Mouse (Mus musculus) liver, embryonic 18 days (tissue): Measurements from ENCODE around the gene Chp1. TPM values are rescaled to one million over a fixed set of nuclear protein-coding genes. Genes with fewer than 3 reads are reported as not detected.

ENCODE experiments used
- polyA plus RNA-seq: library from polyadenylated mRNA; depleted of rRNA; stranded (reverse); fragments of >200 nt; gene quantifications from 2 replicates; pipeline ENCODE4 v1.2.3, GENCODE M21; 2012; rRNA removed

Gene Chp1
- polyA plus RNA-seq: 113 and 127 TPM in 2 replicates

DNA sequence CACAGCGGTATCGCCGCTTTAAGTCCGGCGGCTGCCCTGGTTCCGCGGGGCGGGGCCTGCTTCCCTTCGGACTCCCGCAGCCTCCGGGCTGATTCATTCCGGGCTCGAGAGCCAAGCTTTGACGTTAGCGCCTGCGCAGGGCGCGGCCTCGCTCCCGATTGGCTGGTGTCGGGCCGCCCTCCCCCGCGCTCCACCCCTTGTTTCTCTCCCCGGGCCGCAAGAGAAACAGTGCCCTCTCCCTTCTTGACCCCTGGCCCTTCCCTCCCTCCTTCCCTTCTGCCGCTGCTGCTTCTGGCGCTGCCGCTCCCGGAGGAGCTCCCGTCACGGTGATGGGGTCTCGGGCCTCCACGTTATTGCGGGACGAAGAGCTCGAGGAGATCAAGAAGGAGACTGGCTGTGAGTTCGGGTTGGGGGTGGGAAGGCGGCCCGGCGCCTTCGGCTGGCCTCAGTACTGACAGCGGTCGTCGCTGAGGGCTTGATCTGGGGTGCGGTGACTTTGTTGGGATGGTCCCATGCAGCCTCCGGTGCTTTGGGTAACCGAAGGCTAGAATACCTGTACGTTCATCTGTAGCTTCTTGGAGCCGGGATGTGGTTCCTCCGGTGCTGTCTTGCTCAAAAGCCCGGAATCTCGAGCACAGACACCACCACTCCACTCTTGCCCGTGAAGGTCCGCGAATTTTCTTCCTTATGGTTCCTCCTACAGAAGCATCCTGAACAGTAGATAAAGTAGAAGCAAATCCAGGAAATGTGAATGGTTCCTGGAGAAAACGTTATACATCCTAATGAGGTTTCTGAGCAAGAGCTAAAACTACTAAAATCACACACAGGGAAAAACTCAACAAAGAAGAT is at the start of gene Chp1, which contains the start of gene Exd1:
TSS of gene Chp1 (plus strand) at position 176 of the 849 bp plus-strand sequence.
TSS of gene Exd1 (minus strand) at position 106 of the 849 bp plus-strand sequence.

DNA sequence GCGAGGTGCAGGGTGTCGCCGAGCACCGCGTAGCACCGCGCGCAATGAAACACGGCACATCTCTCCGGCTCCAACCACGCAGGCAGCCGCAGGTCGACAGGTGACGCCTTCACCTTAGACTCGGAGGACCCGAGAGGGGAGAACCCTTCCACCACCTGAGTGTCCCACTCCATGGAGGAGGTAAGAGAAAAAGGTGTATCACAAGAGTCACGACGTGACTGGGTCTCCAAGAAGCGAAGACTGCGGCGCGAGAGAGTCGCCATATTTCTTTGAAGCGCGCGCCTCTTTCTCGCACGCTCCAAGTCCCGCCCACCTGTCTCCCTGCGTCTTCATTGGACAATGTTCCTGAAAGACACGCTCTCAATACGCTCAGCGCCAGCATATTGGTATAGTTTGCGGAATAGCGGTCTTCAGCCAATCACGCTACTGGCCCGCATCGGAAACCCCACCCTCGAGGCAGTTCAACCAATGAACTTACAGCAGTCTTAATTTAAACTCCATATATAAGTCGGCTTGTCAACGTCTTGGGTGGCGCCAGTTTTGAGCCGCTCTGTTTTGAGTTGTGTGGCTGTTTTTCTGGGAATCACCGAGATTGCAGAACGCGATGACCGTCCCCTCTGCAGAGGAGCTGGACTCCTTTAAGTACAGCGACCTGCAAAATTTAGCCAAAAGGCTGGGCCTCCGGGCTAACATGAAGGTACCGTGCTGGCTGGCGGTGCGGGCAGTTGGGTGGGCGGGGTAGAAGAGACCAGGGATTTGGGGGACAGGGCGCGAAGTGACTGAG is 70.9 kb downstream of the Chp1 start, which contains the start of the genes Nusap1 and Oip5:
TSS of gene Nusap1 (plus strand) at position 100 of the 784 bp plus-strand sequence.
TSS of gene Oip5 (minus strand) at position 271 of the 784 bp plus-strand sequence.

Other genes starting within 250 kb of the Chp1 start
- 2.2 and 2.8 TPM in 2 replicates for gene Dll4, start 221.9 kb upstream of the Chp1 start, polyA plus RNA-seq
- gene Chac1, start 196.5 kb upstream of the Chp1 start, polyA plus RNA-seq: 0.37 and 0.55 TPM in 2 replicates
- gene Ino80, start 70.0 kb upstream of the Chp1 start, polyA plus RNA-seq: 3.6 and 4.2 TPM in 2 replicates
- 0.19 and 0.21 TPM in 2 replicates for gene Exd1, start 70 bp upstream of the Chp1 start, polyA plus RNA-seq
- gene Nusap1, start 70.6 kb downstream of the Chp1 start, polyA plus RNA-seq: 27.1 and 28.6 TPM in 2 replicates
- 13.5 and 14.4 TPM in 2 replicates for gene Oip5, start 70.8 kb downstream of the Chp1 start, polyA plus RNA-seq
- 11.0 and 11.3 TPM in 2 replicates for gene Ndufaf1, start 115.1 kb downstream of the Chp1 start, polyA plus RNA-seq
- 6.7 and 7.5 TPM in 2 replicates for gene Rtf1, start 127.4 kb downstream of the Chp1 start, polyA plus RNA-seq
- 3.9 and 5.6 TPM in 2 replicates for gene Itpka, start 194.6 kb downstream of the Chp1 start, polyA plus RNA-seq
- 0.46 and 0.53 TPM in 2 replicates for gene Ltk, start 212.7 kb downstream of the Chp1 start, polyA plus RNA-seq
- gene Rpap1, start 239.8 kb downstream of the Chp1 start, polyA plus RNA-seq: 3.9 and 4.5 TPM in 2 replicates